Mouse (Mus musculus) gastrocnemius, adult 18-20 months (tissue): ENCODE results near the gene Olfr128. TPM values are rescaled to one million over a fixed set of nuclear protein-coding genes. Genes with fewer than 3 reads are reported as not detected.
"Not testable (repeated sequence)": the region's sequence is repeated elsewhere in the genome, so short reads cannot be mapped to it uniquely, and the experiment has no call there.

ENCODE experiments used
- DNase-seq: peaks from one replicate; pipeline ENCODE4 v3.0.0; 2021; ENCODE audit warnings: low spot score
- long read RNA-seq, 2 experiments: library from polyadenylated mRNA; stranded (forward); transcript quantifications; one replicate each; pipeline ENCODE4 v2.0.0; 2021
- total RNA-seq, 2 experiments: library from RNA; stranded (reverse); gene quantifications; 2 replicates each; pipeline ENCODE4 v1.2.3; 2021

Olfr128 gene
- total RNA-seq: not detected
- long read RNA-seq, experiment 1: 0 reads
- long read RNA-seq, experiment 2: 0 reads

- no peak for DNase-seq
Measured at GRCm38 (mm10) chr17:37920248-37920647, at the start of gene Olfr128. TSS of gene Olfr128 (plus strand) at chr17:37920548.

- no peak for DNase-seq
Measured at GRCm38 (mm10) chr17:37873830-37874229, 46.5 kb upstream of the Olfr128 start.

GRCm38 (mm10) chr17:37900137-37900536 is 20.2 kb upstream of the Olfr128 start, which contains the start of gene Olfr127:
TSS of gene Olfr127 (plus strand) at chr17:37900437.
- DNase-seq: no peak

GRCm38 (mm10) chr17:37906821-37907220 is 13.5 kb upstream of the Olfr128 start:
- not testable (repeated sequence) for DNase-seq

- DNase-seq: no peak
Measured at GRCm38 (mm10) chr17:37952979-37953378, 32.6 kb downstream of the Olfr128 start, which contains the start of gene Olfr761. TSS of gene Olfr761 (minus strand) at chr17:37953079.

GRCm38 (mm10) chr17:37973591-37973990 is 53.2 kb downstream of the Olfr128 start:
- no peak for DNase-seq

Other genes with a start within 250 kb of the Olfr128 start
- not detected for gene Olfr119, start 224.0 kb upstream of the Olfr128 start, total RNA-seq
- not detected for gene Olfr120, start 198.7 kb upstream of the Olfr128 start, total RNA-seq
- gene Olfr121, start 171.7 kb upstream of the Olfr128 start, total RNA-seq: not detected
- gene Olfr122, start 151.9 kb upstream of the Olfr128 start, total RNA-seq: not detected
- not detected for gene Olfr123, start 127.0 kb upstream of the Olfr128 start, total RNA-seq
- gene Olfr124, start 120.7 kb upstream of the Olfr128 start, total RNA-seq: not detected
- gene Olfr125, start 87.6 kb upstream of the Olfr128 start, total RNA-seq: not detected
- gene Olfr126, start 73.1 kb upstream of the Olfr128 start, total RNA-seq: not detected
- gene Olfr127, start 20.1 kb upstream of the Olfr128 start, total RNA-seq: not detected
- gene Olfr761, start 32.5 kb downstream of the Olfr128 start, total RNA-seq: not detected
- gene Olfr129, start 139.5 kb downstream of the Olfr128 start, total RNA-seq: not detected
- gene Olfr130, start 143.4 kb downstream of the Olfr128 start, total RNA-seq: not detected
- gene Olfr131, start 168.1 kb downstream of the Olfr128 start, total RNA-seq: not detected
- gene Olfr132, start 214.0 kb downstream of the Olfr128 start, total RNA-seq: not detected
- gene Olfr133, start 224.7 kb downstream of the Olfr128 start, total RNA-seq: not detected